Comparison of ENCODE assay signal across 20 mouse cellular contexts in the genomic region with DNA sequence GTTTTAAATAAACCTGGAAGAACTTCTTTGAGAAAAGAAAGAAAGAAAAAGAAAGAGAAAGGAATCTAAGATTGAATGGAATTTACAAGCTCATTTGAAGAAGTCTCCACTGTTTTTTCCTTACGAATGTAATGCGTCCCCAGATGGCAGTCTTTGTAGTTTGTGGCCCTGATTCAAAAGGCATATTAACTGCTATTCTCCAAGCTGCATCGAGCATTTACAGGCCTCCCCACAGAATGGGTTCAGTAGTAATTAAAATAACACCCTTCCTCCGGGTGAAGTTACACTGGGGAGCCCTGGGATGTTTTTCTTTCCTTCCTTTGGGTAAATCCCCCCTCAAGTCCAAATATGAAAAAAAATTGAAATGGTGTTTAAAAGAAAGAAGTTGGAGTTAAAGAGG.
A peak's percentile ranks its signal among the peaks of the same experiment; 100 is the strongest.
DNase-seq lines count a peak whose midpoint lies in the region; ATAC-seq and TF ChIP-seq lines count a peak whose summit lies in the region.
"Had no signal": no experiment of that assay in that cellular context is flagged by ENCODE, and none has a peak within 500 bp of the region (broad histone marks: within the 10 kb centered on the region; RNA-seq: fewer than 3 reads in every experiment).

No protein-coding gene starts in this region.

- H3K36me3 ChIP-seq in hindbrain, postnatal 0 days (ENCODE audit: insufficient read depth, low read length), result no peaks in the 10 kb centered on the region
- no peaks in the 10 kb centered on the region for H3K36me3 ChIP-seq in hindbrain, embryonic 10.5 days
- no peaks in the 10 kb centered on the region for H3K36me3 ChIP-seq in midbrain, embryonic 11.5 days (ENCODE audit: control insufficient read depth, insufficient read depth, low read length)
- H3K36me3 ChIP-seq in midbrain, postnatal 0 days (ENCODE audit: insufficient read depth, low read length), result no peaks in the 10 kb centered on the region
- H3K36me3 ChIP-seq: embryonic facial prominence, embryonic 13.5 days; G1E; hindbrain, embryonic 12.5 days had no signal

- WGBS in hindbrain, postnatal 0 days, result 29% methylated on average over 4 of the region's 4 CpGs
- 47% methylated on average over 4 of the region's 4 CpGs for WGBS in hindbrain, embryonic 10.5 days
- WGBS in midbrain, embryonic 11.5 days, result 48% methylated on average over 4 of the region's 4 CpGs
- 42% methylated on average over 4 of the region's 4 CpGs for WGBS in midbrain, postnatal 0 days

- H3K9ac ChIP-seq in hindbrain, postnatal 0 days (replicated peaks; ENCODE audit: low read length), result no peak overlapping the region
- H3K9ac ChIP-seq in midbrain, embryonic 11.5 days (ENCODE audit: low read length), result no peak overlapping the region
- H3K9ac ChIP-seq in midbrain, postnatal 0 days (replicated peaks; ENCODE audit: low read length, poor library complexity, severe bottlenecking), result no peak overlapping the region
- H3K9ac ChIP-seq: embryonic facial prominence, embryonic 13.5 days; hindbrain, embryonic 12.5 days had no signal

- no peak overlapping the region for H3K4me2 ChIP-seq in hindbrain, postnatal 0 days (ENCODE audit: low read depth, low read length)
- H3K4me2 ChIP-seq in midbrain, embryonic 11.5 days, result no peak overlapping the region
- H3K4me2 ChIP-seq in midbrain, postnatal 0 days (ENCODE audit: low read depth, low read length, poor library complexity, severe bottlenecking), result no peak overlapping the region
- H3K4me2 ChIP-seq: liver, embryonic 11.5 days had no signal

- no peak for TF ChIP-seq CTCF in hindbrain, postnatal 0 days (IDR thresholded peaks at IDR 0.05; ENCODE audit: low read depth)
- TF ChIP-seq CTCF in midbrain, postnatal 0 days (IDR thresholded peaks at IDR 0.05), result no peak

- no peak overlapping the region for H3K4me3 ChIP-seq in hindbrain, postnatal 0 days (ENCODE audit: low read length)
- H3K4me3 ChIP-seq in hindbrain, embryonic 10.5 days, result no peak overlapping the region
- H3K4me3 ChIP-seq in midbrain, embryonic 11.5 days (ENCODE audit: low read depth, low read length), result no peak overlapping the region
- H3K4me3 ChIP-seq in midbrain, postnatal 0 days (ENCODE audit: low read depth, low read length), result no peak overlapping the region
- H3K4me3 ChIP-seq: embryonic facial prominence, embryonic 13.5 days; hindbrain, embryonic 12.5 days; myocyte had no signal

- no peak for ATAC-seq in hindbrain, postnatal 0 days
- ATAC-seq in midbrain, embryonic 11.5 days (ENCODE audit: low FRiP score), result no peak
- no peak for ATAC-seq in midbrain, postnatal 0 days (ENCODE audit: low FRiP score)

- H3K27me3 ChIP-seq in hindbrain, postnatal 0 days (ENCODE audit: insufficient read depth, low read length), result no peaks in the 10 kb centered on the region
- no peaks in the 10 kb centered on the region for H3K27me3 ChIP-seq in hindbrain, embryonic 10.5 days (ENCODE audit: insufficient read depth, poor library complexity, severe bottlenecking)
- H3K27me3 ChIP-seq in midbrain, embryonic 11.5 days (ENCODE audit: control insufficient read depth, insufficient read depth, low read length), result no peaks in the 10 kb centered on the region
- no peaks in the 10 kb centered on the region for H3K27me3 ChIP-seq in midbrain, postnatal 0 days (ENCODE audit: insufficient read depth, low read length)
- H3K27me3 ChIP-seq: embryonic facial prominence, embryonic 13.5 days; hindbrain, embryonic 12.5 days had no signal

- H3K9me3 ChIP-seq in hindbrain, postnatal 0 days (ENCODE audit: low read length), result no peaks in the 10 kb centered on the region
- H3K9me3 ChIP-seq in hindbrain, embryonic 10.5 days, result no peaks in the 10 kb centered on the region
- no peaks in the 10 kb centered on the region for H3K9me3 ChIP-seq in midbrain, embryonic 11.5 days (ENCODE audit: control insufficient read depth, low read length)
- H3K9me3 ChIP-seq in midbrain, postnatal 0 days (ENCODE audit: low read length), result no peaks in the 10 kb centered on the region
- H3K9me3 ChIP-seq: embryonic facial prominence, embryonic 13.5 days; hindbrain, embryonic 12.5 days had no signal

- H3K4me1 ChIP-seq in hindbrain, postnatal 0 days (ENCODE audit: insufficient read depth, low read length), result no peaks in the 10 kb centered on the region
- peaks cover 8% of the 10 kb centered on the region; the same call in 1 of the 2 replicates for H3K4me1 ChIP-seq in hindbrain, embryonic 10.5 days (replicated peaks)
- no peaks in the 10 kb centered on the region; the same call in 1 of the 2 replicates for H3K4me1 ChIP-seq in midbrain, embryonic 11.5 days (ENCODE audit: control insufficient read depth, insufficient read depth, low read length)
- no peaks in the 10 kb centered on the region for H3K4me1 ChIP-seq in midbrain, postnatal 0 days (ENCODE audit: insufficient read depth, low read length)
- H3K4me1 ChIP-seq: hindbrain, embryonic 12.5 days had no signal

- DNase-seq in embryo, embryonic 11 days, result peak; percentile 25
- DNase-seq in embryo, embryonic 9.5 days (ENCODE audit: extremely low spot score), result no peak
- DNase-seq in hindbrain, postnatal 0 days (ENCODE audit: low spot score), result peak; percentile 12
- DNase-seq in hindbrain, embryonic 10.5 days (ENCODE audit: low spot score), result no peak
- no peak for DNase-seq in midbrain, embryonic 11.5 days (ENCODE audit: low spot score, missing footprints)
- DNase-seq in midbrain, postnatal 0 days (ENCODE audit: low spot score), result no peak
- DNase-seq in mesoderm, embryonic 11.5 days (ENCODE audit: low read depth, low spot score), result peak; percentile 18
- DNase-seq in layer of hippocampus, adult 11-12 months (ENCODE audit: low spot score), result no peak
- DNase-seq: adrenal gland, postnatal 25 days; cerebellum, adult 18-20 months; cerebellum, postnatal 36 days; gastrocnemius, postnatal 36 days; lung, adult 18-20 months; lung, postnatal 36 days; thymus, postnatal 36 days had no signal

- no peak overlapping the region for H3K27ac ChIP-seq in hindbrain, postnatal 0 days
- H3K27ac ChIP-seq in hindbrain, embryonic 10.5 days, result no peak overlapping the region
- H3K27ac ChIP-seq in midbrain, embryonic 11.5 days (ENCODE audit: low read depth, low read length), result peak overlapping the region; percentile 54
- no peak overlapping the region for H3K27ac ChIP-seq in midbrain, postnatal 0 days (ENCODE audit: low read depth, low read length)
- H3K27ac ChIP-seq: hindbrain, embryonic 12.5 days had no signal

Comparison
In these comparisons a context has a peak if more than half of its experiments do, and no peak if none do; other contexts are left out.
1. DNase-seq: peak in embryo, embryonic 11 days (single experiment), hindbrain, postnatal 0 days (single experiment) and mesoderm, embryonic 11.5 days (single experiment); none in embryo, embryonic 9.5 days (single experiment), hindbrain, embryonic 10.5 days (single experiment), midbrain, embryonic 11.5 days (single experiment), midbrain, postnatal 0 days (single experiment) and layer of hippocampus, adult 11-12 months (single experiment).